Mouse (Mus musculus) forebrain, embryonic 13.5 days (tissue): ENCODE data around the gene Ctnnd2. TPM values are rescaled to one million over a fixed set of nuclear protein-coding genes. Genes with fewer than 3 reads are reported as not detected.

Experiments used
- ATAC-seq: fragments of 200-750 bp; cut with Nextera tagmentation; 2 replicates; pipeline ENCODE4 v1.8.0; 2017
- H3K27ac ChIP-seq: fragments of 300-500 bp; sonication (generic); 2 replicates; pipeline ENCODE4 v1.5.1; 2015; ENCODE audit warnings: inconsistent platforms, mild to moderate bottlenecking, moderate library complexity
- H3K27me3 ChIP-seq: fragments of 300-500 bp; sonication (generic); 2 replicates; pipeline ENCODE4 v1.6.1; 2015; ENCODE audit warnings: mild to moderate bottlenecking, inconsistent platforms
- H3K36me3 ChIP-seq: fragments of 300-500 bp; sonication (generic); 2 replicates; pipeline ENCODE4 v1.6.1; 2015; ENCODE audit warnings: mild to moderate bottlenecking, inconsistent platforms; ENCODE audit not compliant: poor library complexity, severe bottlenecking
- H3K4me1 ChIP-seq: fragments of 300-500 bp; sonication (generic); 2 replicates; pipeline ENCODE4 v1.6.1; 2015; ENCODE audit warnings: inconsistent platforms
- H3K4me2 ChIP-seq: fragments of 300-500 bp; sonication (generic); 2 replicates; pipeline ENCODE4 v1.6.1; 2015; ENCODE audit warnings: inconsistent platforms, mild to moderate bottlenecking, moderate library complexity
- H3K4me3 ChIP-seq: fragments of 300-500 bp; sonication (generic); 2 replicates; pipeline ENCODE4 v1.5.1; 2015; ENCODE audit warnings: mild to moderate bottlenecking, inconsistent platforms
- H3K9ac ChIP-seq: fragments of 300-500 bp; sonication (generic); 2 replicates; pipeline ENCODE4 v1.6.1; 2015; ENCODE audit warnings: mild to moderate bottlenecking, inconsistent platforms
- H3K9me3 ChIP-seq: fragments of 300-500 bp; sonication (generic); replicated peaks from 2 replicates; pipeline ENCODE4 v1.6.1; 2016; ENCODE audit warnings: inconsistent platforms
- WGBS: fragments of 180-500 bp; shearing (Covaris S2); methylation state at CpG from one replicate; pipeline ENCODE4 v1.1.7; 2015; 5-methylcytosine and 5-hydroxymethylcytosine counted together
- polyA plus RNA-seq: library from polyadenylated mRNA; unstranded; fragments of >200 nt; fragmentation: Nextera tagmentation; extraction: Ambion mirVana; gene quantifications from 2 replicates; pipeline ENCODE4 v1.2.1, GENCODE M21; 2015

Ctnnd2 gene
- polyA plus RNA-seq, 1 experiment from 2014 or later = 60.4 TPM

DNA sequence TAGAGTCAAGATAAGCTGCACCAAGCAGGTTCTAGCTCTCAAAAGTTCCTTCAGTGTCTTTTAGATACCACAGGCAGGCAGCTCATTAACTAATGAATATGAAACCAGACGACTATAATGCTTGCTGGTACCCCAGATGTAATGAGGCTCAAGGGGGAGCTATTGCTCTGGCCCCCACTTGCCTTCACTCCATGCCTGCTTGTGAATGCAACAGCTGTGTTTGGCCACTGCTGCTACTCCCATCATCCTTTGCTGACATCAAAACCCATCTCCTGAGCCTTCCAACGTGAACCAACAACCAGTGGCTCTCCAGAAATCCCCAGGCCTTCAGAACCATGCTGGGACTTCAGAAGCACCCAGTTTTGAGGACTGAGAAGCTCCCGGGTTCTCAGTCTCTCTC is 883.8 kb downstream of the Ctnnd2 start:
- no peak overlapping the region for H3K4me2 ChIP-seq
- no peaks in the 10 kb centered on the region for H3K27me3 ChIP-seq
- ATAC-seq = no peak
- no peaks in the 10 kb centered on the region for H3K9me3 ChIP-seq
- no peak overlapping the region for H3K9ac ChIP-seq
- no peaks in the 10 kb centered on the region for H3K4me1 ChIP-seq
- no peak overlapping the region for H3K27ac ChIP-seq
- no peak overlapping the region for H3K4me3 ChIP-seq
- 55% methylated on average over 3 of the region's 3 CpGs for WGBS
- no peaks in the 10 kb centered on the region for H3K36me3 ChIP-seq

- no peak overlapping the region for H3K27ac ChIP-seq
- H3K36me3 ChIP-seq = no peaks in the 10 kb centered on the region
- 80% methylated on average over 6 of the region's 6 CpGs for WGBS
Observed at GRCm38 (mm10) chr15:31058315-31058714, 885.9 kb downstream of the Ctnnd2 start.

DNA sequence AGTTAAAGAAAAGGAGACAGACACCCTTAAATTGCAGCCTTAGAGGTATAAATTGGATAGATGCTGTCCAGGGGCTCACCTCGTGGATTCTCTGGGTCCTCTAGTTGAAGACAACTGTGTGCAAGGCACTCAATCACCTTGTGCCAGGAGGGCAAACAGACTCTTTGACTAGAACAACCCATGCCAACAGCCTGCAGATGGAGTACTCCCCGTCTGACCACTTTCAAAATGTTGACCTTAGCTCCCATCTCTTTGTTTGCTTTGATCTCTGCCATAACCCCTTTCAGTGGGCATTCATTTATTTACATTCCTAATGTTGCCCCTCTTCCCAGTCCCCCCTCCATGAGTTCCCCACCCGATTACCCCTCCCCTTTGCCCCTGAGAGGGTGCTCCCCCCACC is 891.3 kb downstream of the Ctnnd2 start:
- no peaks in the 10 kb centered on the region for H3K9me3 ChIP-seq
- ATAC-seq = no peak
- 76% methylated on average over 3 of the region's 3 CpGs for WGBS
- H3K27ac ChIP-seq = no peak overlapping the region
- H3K4me3 ChIP-seq = no peak overlapping the region
- no peaks in the 10 kb centered on the region for H3K4me1 ChIP-seq
- H3K9ac ChIP-seq = no peak overlapping the region
- no peaks in the 10 kb centered on the region for H3K36me3 ChIP-seq
- H3K4me2 ChIP-seq = no peak overlapping the region
- no peaks in the 10 kb centered on the region for H3K27me3 ChIP-seq

More at GRCm38 (mm10) chr15:31058315-31058714, 885.9 kb downstream of the Ctnnd2 start:
- Histone ChIP-seq H3K4me1 (no peaks in the 10 kb centered on the region), H3K27me3 (no peaks in the 10 kb centered on the region), H3K9ac (no peak overlapping the region), H3K4me3 (no peak overlapping the region), H3K9me3 (no peaks in the 10 kb centered on the region), H3K4me2 (no peak overlapping the region)
- ATAC-seq = no peak

DNA sequence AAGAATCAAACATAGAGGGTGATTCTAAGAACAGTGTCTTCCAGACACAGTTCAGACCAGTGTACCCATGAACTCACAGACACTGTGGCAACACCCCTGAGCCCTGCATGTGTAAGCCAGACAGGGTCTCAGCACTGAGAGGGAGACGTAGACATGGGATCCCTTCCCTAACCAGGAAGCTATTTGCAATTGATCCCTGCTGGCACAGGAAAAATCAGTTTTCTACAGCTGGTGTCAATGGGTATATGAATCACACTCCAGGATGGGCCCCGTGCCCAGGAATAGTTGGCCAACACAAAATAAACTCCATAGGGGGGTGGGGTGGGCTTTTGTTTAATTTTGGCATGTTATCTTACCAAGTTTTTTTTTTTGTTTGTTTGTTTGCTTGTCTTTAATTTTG is 895.7 kb downstream of the Ctnnd2 start:
- Histone ChIP-seq H3K9ac (no peak overlapping the region), H3K9me3 (no peaks in the 10 kb centered on the region), H3K27ac (no peak overlapping the region), H3K36me3 (no peaks in the 10 kb centered on the region), H3K4me3 (no peak overlapping the region), H3K4me1 (no peaks in the 10 kb centered on the region), H3K27me3 (no peaks in the 10 kb centered on the region), H3K4me2 (no peak overlapping the region)
- ATAC-seq = peak; percentile 59
- WGBS = 60% methylated on average over 2 of the region's 2 CpGs

DNA sequence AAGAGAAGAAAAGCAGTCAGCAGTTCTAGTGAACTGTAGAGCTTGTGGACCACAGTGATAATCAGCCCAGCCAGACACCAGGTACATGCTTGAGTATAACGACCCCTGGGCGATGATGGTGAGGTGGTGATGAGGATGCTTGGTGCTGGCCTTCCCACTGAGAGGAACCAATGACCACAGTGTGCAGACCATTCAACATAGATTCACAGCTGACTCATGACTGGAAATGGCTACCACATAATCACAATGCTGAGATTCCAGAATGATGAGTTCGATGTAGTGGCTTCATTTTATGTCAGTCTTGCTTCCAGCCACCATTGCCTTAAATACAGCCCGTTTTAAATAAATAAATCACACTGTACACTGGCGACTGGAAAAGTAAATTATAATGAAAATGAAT is 897.9 kb downstream of the Ctnnd2 start:
- no peaks in the 10 kb centered on the region for H3K9me3 ChIP-seq
- no peak overlapping the region for H3K4me2 ChIP-seq
- no peaks in the 10 kb centered on the region for H3K27me3 ChIP-seq
- H3K27ac ChIP-seq = no peak overlapping the region
- 85% methylated on average over 5 of the region's 5 CpGs for WGBS
- H3K4me1 ChIP-seq = no peaks in the 10 kb centered on the region
- H3K4me3 ChIP-seq = no peak overlapping the region
- no peak for ATAC-seq
- H3K36me3 ChIP-seq = no peaks in the 10 kb centered on the region
- H3K9ac ChIP-seq = no peak overlapping the region
